Mouse (Mus musculus): Measurements from ENCODE around the gene Zranb1.

The Zranb1 gene

GRCm38 (mm10) chr7:132927201-132927600, 3.7 kb upstream of the Zranb1 start:
- no peak for DNase-seq (ENCODE audit: low spot score in 2 of 2)

DNA sequence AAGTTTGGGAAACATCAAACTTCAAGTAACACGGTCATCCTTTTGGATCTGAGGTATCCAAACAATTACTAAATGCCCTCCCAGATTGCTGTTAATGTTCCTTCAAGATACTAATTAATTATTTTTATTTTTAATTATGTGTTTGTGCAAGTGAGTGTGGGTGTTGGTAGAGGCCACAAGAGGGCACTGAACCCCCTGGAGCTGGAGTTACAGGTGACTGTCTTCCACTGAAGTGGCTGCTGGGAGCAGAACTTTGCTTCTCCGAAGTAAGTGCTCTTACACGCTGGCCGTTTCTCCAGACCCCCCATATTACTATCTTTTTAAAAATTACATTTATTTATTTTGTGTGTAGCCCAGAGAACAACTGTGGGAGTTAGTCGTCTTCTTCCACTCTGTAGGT, 887 bp upstream of the Zranb1 start:
- no peak for DNase-seq (ENCODE audit: low spot score in 2 of 2)

DNA sequence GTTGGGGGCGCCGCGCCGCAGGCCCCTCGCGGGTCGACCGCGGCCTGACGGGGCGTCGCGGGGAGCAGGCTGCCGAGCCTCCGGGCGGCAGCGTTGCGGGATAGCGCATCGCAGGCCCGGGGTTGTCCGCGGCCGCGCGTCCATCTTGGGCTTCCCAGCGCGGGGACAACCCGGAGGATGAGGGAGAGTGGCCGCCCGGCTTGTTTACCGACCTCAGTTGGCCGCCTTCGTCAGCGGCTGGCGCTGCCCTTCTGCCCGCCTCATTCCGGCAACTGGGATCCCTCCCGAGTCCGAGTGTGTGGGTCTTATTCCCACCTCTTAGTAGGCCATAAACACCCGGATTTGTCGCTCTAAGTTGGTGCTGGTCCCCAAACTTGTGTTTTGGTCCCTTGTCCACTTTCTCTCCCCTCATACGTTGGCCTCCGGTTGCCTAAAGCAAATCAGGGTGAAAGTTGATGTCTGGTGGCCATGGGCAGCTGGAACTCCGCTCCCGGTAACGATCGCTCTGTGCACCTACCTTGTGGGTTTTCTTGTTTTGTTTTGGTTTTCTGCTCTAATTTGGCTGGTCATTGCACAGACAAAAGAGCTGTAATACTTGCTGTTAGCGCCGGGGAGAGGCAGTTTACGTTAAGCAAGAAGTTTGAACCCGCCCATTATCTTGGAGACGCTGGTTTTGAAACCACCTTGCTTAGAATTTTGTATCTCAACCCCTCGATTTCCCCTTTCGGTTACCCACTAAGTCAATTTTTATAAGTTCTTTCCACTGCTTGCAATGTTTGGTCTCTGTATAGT, 814 bp downstream of the Zranb1 start:
- peak; percentile 36 to 64 for DNase-seq (ENCODE audit: low spot score in 2 of 2)

GRCm38 (mm10) chr7:132933331-132933730, 2.4 kb downstream of the Zranb1 start:
- DNase-seq (ENCODE audit: low spot score in 2 of 2), result no peak

DNA sequence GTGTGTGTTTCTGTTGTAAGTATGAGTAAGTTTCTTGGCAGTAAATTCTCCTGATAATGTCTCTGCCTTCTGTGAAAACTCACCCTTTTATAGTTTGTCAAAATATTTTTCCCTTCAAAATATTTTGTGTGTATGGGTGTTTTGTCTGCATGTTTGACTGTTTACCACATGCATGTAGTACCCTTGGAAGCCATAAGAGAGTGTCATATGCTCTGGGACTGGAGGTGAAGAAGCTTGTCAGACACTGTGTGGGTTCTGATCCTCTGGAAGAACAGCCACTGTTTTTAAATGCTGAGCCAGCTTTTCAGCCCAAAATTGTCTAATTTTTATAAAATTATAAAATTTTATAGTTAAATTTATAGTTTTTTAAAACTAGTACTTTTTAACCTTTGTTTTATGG, 3.8 kb downstream of the Zranb1 start:
- DNase-seq (ENCODE audit: low spot score in 2 of 2), result no peak

- DNase-seq (ENCODE audit: low spot score in 2 of 2), result no peak
These were observed 8.2 kb downstream of the Zranb1 start for GRCm38 (mm10) chr7:132939118-132939517.

- DNase-seq (ENCODE audit: low spot score in 2 of 2), result no peak
These were observed 9.6 kb downstream of the Zranb1 start for GRCm38 (mm10) chr7:132940569-132940968.

DNA sequence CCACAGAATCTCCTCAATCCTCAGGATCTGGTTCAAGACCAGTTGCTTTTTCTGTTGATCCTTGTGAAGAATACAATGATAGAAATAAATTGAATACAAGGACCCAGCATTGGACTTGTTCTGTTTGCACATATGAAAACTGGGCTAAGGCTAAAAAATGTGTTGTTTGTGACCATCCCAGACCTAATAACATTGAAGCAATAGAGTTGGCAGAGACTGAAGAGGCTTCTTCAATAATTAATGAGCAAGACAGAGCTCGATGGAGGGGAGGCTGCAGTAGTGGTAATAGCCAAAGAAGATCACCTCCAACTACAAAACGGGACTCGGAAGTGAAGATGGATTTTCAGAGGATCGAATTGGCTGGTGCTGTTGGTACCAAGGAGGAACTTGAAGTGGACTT, 19.0 kb downstream of the Zranb1 start:
- DNase-seq (ENCODE audit: low spot score in 2 of 2), result no peak

DNA sequence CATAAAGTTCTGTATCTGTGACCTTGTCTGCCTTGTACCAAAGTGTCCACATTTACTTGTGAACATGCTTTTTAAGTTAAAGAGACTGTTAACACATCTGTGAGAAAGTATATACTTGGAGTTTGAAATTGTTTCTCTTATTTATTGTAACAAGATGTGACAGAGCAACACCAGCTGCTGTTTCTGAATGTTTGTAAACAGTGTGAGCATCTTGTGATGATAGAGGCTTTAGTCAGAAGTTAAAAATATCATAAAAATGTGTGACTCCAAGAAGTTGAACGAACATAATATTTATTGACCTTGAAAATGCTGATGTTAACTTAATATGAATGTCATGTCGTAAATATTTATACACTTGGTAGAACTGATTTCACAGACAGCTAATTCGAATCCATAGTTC, 19.7 kb downstream of the Zranb1 start:
- DNase-seq (ENCODE audit: low spot score in 2 of 2), result no peak

DNA sequence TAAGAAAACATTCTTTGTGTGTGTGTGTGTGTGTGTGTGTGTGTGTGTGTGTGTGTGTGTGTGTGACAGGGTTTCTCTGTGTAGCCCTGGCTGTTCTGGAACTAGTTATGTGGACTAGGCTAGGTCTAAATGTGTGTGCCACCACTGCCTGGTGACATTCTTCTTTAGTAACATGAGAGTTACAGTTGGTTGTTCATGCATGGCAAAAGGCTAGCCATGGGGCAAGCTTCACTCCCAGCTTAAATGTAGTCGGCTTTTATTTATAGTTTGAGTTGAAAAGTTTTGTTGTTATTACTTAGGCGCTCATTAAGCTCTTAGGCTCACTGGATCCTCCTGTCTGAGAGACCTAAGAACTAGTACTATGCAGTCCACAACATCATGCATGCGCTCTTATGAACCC, 33.5 kb downstream of the Zranb1 start:
- no peak for DNase-seq (ENCODE audit: low spot score in 2 of 2)

- DNase-seq (ENCODE audit: low spot score in 2 of 2), result no peak
These were observed 34.8 kb downstream of the Zranb1 start for GRCm38 (mm10) chr7:132965707-132966106.

DNA sequence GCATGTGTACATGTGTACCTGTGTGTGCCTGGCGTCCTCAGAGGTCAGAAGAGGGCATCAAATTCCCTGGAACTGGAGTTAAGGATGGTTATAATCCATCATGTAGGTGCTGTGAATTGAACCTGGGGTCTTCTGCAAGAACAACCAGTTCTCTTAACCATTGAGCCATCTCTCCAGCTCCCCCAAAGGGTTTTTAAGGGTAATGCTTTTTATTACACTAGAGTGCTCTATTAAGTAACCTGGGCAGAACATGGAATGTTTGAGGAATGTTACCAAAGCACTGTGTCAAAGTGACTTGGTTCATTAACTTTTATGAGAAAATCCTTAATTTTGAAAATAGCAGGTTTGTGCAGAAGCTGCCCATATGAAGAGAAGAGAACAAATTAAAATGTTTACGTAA, 41.1 kb downstream of the Zranb1 start:
- no peak for DNase-seq (ENCODE audit: low spot score in 2 of 2)

GRCm38 (mm10) chr7:132976079-132976478, 45.1 kb downstream of the Zranb1 start:
- no peak for DNase-seq (ENCODE audit: low spot score in 2 of 2)

GRCm38 (mm10) chr7:132977981-132978380, 47.0 kb downstream of the Zranb1 start:
- DNase-seq (ENCODE audit: low spot score in 2 of 2), result no peak

- DNase-seq (ENCODE audit: low spot score in 2 of 2), result no peak
These were observed 51.7 kb downstream of the Zranb1 start for GRCm38 (mm10) chr7:132982639-132983038.

- DNase-seq (ENCODE audit: low spot score in 2 of 2), result no peak
These were observed 58.9 kb downstream of the Zranb1 start for GRCm38 (mm10) chr7:132989839-132990238.

GRCm38 (mm10) chr7:132991240-132991900, 60.4 kb downstream of the Zranb1 start:
- no peak for DNase-seq (ENCODE audit: low spot score in 2 of 2)

DNA sequence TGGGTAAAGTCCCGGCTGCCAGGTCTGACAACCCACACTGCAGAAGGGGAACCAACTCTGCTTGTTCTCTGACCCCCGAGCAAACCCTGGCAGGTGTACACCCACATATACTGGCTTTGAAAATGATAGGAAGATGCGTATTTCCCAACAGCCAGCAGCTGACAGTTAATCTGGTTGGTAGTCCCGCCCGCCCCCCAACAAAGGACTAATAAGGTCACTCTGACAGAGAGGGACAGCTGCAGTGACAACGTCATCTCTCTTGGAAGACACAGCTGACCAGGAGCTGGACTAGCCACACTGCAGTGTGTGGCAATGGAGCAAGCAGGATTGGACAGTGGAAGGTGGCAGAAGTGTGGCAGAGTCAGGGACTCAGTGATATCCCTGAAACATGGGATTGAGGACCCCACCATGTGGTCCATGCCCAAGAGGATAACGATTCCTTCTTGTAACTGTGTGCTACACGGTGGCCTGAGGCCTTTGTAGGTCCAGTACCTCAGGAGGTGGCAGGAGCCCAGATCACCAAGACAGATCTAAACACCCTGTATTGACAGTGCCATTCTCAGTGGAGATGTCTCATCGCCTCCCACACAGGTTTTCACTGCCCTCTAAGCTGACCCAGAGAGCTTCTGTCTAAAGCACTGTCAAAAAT, 62.1 kb downstream of the Zranb1 start:
- peak in 1 of 2 experiments; percentile 41 for DNase-seq (ENCODE audit: low spot score in 2 of 2)

DNA sequence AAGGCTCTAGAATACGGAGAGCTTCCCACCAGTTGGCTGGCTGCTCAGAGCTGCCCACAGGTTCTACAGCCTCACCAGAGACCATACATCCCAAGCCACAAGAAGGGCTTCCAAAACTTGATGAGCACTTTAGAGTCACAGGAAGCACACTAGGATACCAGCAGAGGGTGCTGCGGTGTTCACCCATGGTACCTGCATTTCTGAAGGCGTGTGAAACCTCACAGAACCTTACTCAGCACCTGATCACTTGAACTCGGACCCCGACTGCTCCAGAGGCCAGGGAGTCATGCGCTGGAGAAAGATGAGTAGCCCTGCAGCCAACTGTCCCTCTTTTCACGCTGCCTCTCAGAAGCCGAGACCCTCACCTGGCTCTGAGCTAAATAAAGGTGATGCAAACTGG, 63.2 kb downstream of the Zranb1 start:
- DNase-seq (ENCODE audit: low spot score in 2 of 2), result peak in 1 of 2 experiments; percentile 57

DNA sequence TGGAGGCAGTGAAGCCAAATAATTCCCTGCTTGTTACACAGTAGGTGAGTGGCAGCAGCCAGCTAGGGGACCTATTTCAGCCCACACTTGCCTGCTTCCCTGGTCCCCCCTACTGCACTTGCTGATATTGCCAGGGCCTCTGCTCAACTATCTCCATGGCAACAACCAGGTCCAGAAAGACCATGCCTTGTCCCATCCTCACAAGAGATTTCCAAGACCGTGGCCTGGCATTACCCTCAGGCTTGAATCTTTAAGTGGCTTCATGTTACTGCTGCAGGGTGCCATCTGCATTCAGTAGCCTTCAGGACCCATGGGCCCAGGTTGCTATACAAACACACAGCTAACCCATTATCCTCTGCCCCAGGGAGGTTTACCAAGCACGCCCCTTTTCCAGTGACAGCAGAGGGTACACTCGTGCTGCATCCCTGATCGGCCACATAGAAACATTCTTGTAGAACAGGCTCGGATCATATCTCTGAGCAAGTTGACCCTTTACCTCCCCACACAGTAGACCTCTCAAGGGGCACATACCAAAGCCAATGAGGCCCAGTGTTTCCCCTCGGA, 63.8 kb downstream of the Zranb1 start:
- peak in 1 of 2 experiments; percentile 17 for DNase-seq (ENCODE audit: low spot score in 2 of 2)

- peak; percentile 16 to 45 for DNase-seq (ENCODE audit: low spot score in 2 of 2)
These were observed 65.4 kb downstream of the Zranb1 start for GRCm38 (mm10) chr7:132996391-132996790.

- DNase-seq (ENCODE audit: low spot score in 2 of 2), result peak in 1 of 2 experiments; percentile 16
These were observed 67.7 kb downstream of the Zranb1 start for GRCm38 (mm10) chr7:132998639-132999038.
